Mouse (Mus musculus): ENCODE measurements around the gene Grin2b. TPM values are rescaled to one million over a fixed set of nuclear protein-coding genes. Genes with fewer than 3 reads are reported as not detected.

Gene Grin2b
- polyA plus RNA-seq, 1 experiment from 2014 or later, result 50.7 TPM

GRCm38 (mm10) chr6:135951666-135952065 is 221.6 kb downstream of the Grin2b start:
- no peak for DNase-seq (ENCODE audit: low spot score)
- no peaks in the 10 kb centered on the region for H3K27me3 ChIP-seq (ENCODE audit: control insufficient read depth, insufficient read depth, low read length)
- no peaks in the 10 kb centered on the region for H3K36me3 ChIP-seq (replicated peaks; ENCODE audit: control insufficient read depth, insufficient read depth)
- no peak overlapping the region for H3K27ac ChIP-seq
- WGBS, result 81% methylated on average over 5 of the region's 5 CpGs
- H3K9me3 ChIP-seq (ENCODE audit: control insufficient read depth, low read length), result no peaks in the 10 kb centered on the region
- H3K9ac ChIP-seq, result no peak overlapping the region
- no peaks in the 10 kb centered on the region for H3K4me1 ChIP-seq (replicated peaks; ENCODE audit: control insufficient read depth, insufficient read depth, low read length)
- H3K4me3 ChIP-seq (replicated peaks; ENCODE audit: low read length), result no peak overlapping the region
- ATAC-seq (ENCODE audit: low FRiP score), result no peak
- no peak overlapping the region for H3K4me2 ChIP-seq (replicated peaks)

- no peak for ATAC-seq (ENCODE audit: low FRiP score)
- no peaks in the 10 kb centered on the region for H3K36me3 ChIP-seq (replicated peaks; ENCODE audit: control insufficient read depth, insufficient read depth)
- 87% methylated on average over 5 of the region's 5 CpGs for WGBS
Observed at GRCm38 (mm10) chr6:135945511-135945910, 227.8 kb downstream of the Grin2b start.

GRCm38 (mm10) chr6:135944358-135944757 is 229.0 kb downstream of the Grin2b start:
- Histone ChIP-seq H3K4me2 (replicated peaks) (no peak overlapping the region), H3K9me3 (ENCODE audit: control insufficient read depth, low read length) (no peaks in the 10 kb centered on the region), H3K27me3 (ENCODE audit: control insufficient read depth, insufficient read depth, low read length) (no peaks in the 10 kb centered on the region), H3K4me1 (replicated peaks; ENCODE audit: control insufficient read depth, insufficient read depth, low read length) (peaks cover 5% of the 10 kb centered on the region), H3K27ac (no peak overlapping the region), H3K4me3 (replicated peaks; ENCODE audit: low read length) (no peak overlapping the region), H3K36me3 (replicated peaks; ENCODE audit: control insufficient read depth, insufficient read depth) (no peaks in the 10 kb centered on the region), H3K9ac (no peak overlapping the region)
- ATAC-seq (ENCODE audit: low FRiP score) (no peak), DNase-seq (ENCODE audit: low spot score) (no peak)
- WGBS, result 89% methylated on average over 5 of the region's 5 CpGs

More at GRCm38 (mm10) chr6:135945511-135945910, 227.8 kb downstream of the Grin2b start:
- Histone ChIP-seq H3K27ac (no peak overlapping the region), H3K9ac (no peak overlapping the region), H3K4me1 (replicated peaks; ENCODE audit: control insufficient read depth, insufficient read depth, low read length) (peaks cover 5% of the 10 kb centered on the region), H3K9me3 (ENCODE audit: control insufficient read depth, low read length) (no peaks in the 10 kb centered on the region), H3K4me2 (replicated peaks) (no peak overlapping the region), H3K27me3 (ENCODE audit: control insufficient read depth, insufficient read depth, low read length) (no peaks in the 10 kb centered on the region), H3K4me3 (replicated peaks; ENCODE audit: low read length) (no peak overlapping the region)
- DNase-seq (ENCODE audit: low spot score), result no peak

GRCm38 (mm10) chr6:135943121-135943617 is 230.1 kb downstream of the Grin2b start:
- Histone ChIP-seq H3K27me3 (ENCODE audit: control insufficient read depth, insufficient read depth, low read length) (no peaks in the 10 kb centered on the region), H3K4me3 (replicated peaks; ENCODE audit: low read length) (no peak overlapping the region), H3K27ac (no peak overlapping the region), H3K4me1 (replicated peaks; ENCODE audit: control insufficient read depth, insufficient read depth, low read length) (peaks cover 5% of the 10 kb centered on the region), H3K9me3 (ENCODE audit: control insufficient read depth, low read length) (no peaks in the 10 kb centered on the region), H3K4me2 (replicated peaks) (no peak overlapping the region), H3K9ac (no peak overlapping the region), H3K36me3 (replicated peaks; ENCODE audit: control insufficient read depth, insufficient read depth) (no peaks in the 10 kb centered on the region)
- ATAC-seq (ENCODE audit: low FRiP score), result no peak
- DNase-seq (ENCODE audit: low spot score), result no peak
- WGBS, result 51% methylated on average over 6 of the region's 6 CpGs

- 88% methylated on average over 3 of the region's 3 CpGs for WGBS
- DNase-seq (ENCODE audit: low spot score) (no peak), ATAC-seq (ENCODE audit: low FRiP score) (no peak)
- Histone ChIP-seq H3K27me3 (ENCODE audit: control insufficient read depth, insufficient read depth, low read length) (no peaks in the 10 kb centered on the region), H3K4me3 (replicated peaks; ENCODE audit: low read length) (no peak overlapping the region), H3K4me2 (replicated peaks) (no peak overlapping the region), H3K9me3 (ENCODE audit: control insufficient read depth, low read length) (no peaks in the 10 kb centered on the region), H3K27ac (no peak overlapping the region), H3K36me3 (replicated peaks; ENCODE audit: control insufficient read depth, insufficient read depth) (no peaks in the 10 kb centered on the region), H3K4me1 (replicated peaks; ENCODE audit: control insufficient read depth, insufficient read depth, low read length) (no peaks in the 10 kb centered on the region), H3K9ac (no peak overlapping the region)
Observed at GRCm38 (mm10) chr6:135932924-135933323, 240.4 kb downstream of the Grin2b start.

GRCm38 (mm10) chr6:135932400-135932920 is 240.9 kb downstream of the Grin2b start:
- 69% methylated on average over 6 of the region's 6 CpGs for WGBS
- Histone ChIP-seq H3K27ac (no peak overlapping the region), H3K4me1 (replicated peaks; ENCODE audit: control insufficient read depth, insufficient read depth, low read length) (no peaks in the 10 kb centered on the region), H3K9me3 (ENCODE audit: control insufficient read depth, low read length) (no peaks in the 10 kb centered on the region), H3K9ac (no peak overlapping the region), H3K27me3 (ENCODE audit: control insufficient read depth, insufficient read depth, low read length) (no peaks in the 10 kb centered on the region), H3K4me2 (replicated peaks) (no peak overlapping the region), H3K4me3 (replicated peaks; ENCODE audit: low read length) (no peak overlapping the region), H3K36me3 (replicated peaks; ENCODE audit: control insufficient read depth, insufficient read depth) (no peaks in the 10 kb centered on the region)
- DNase-seq (ENCODE audit: low spot score) (no peak), ATAC-seq (ENCODE audit: low FRiP score) (no peak)

GRCm38 (mm10) chr6:135917676-135918075 is 255.6 kb downstream of the Grin2b start:
- ATAC-seq (ENCODE audit: low FRiP score) (no peak), DNase-seq (ENCODE audit: low spot score) (no peak)
- Histone ChIP-seq H3K4me2 (replicated peaks) (no peak overlapping the region), H3K27me3 (ENCODE audit: control insufficient read depth, insufficient read depth, low read length) (no peaks in the 10 kb centered on the region), H3K27ac (no peak overlapping the region), H3K9me3 (ENCODE audit: control insufficient read depth, low read length) (no peaks in the 10 kb centered on the region), H3K9ac (no peak overlapping the region), H3K36me3 (replicated peaks; ENCODE audit: control insufficient read depth, insufficient read depth) (peaks cover 6% of the 10 kb centered on the region), H3K4me1 (replicated peaks; ENCODE audit: control insufficient read depth, insufficient read depth, low read length) (0 out of 2 replicates have a peak, but pooled peaks cover 9% of the 10 kb centered on the region), H3K4me3 (replicated peaks; ENCODE audit: low read length) (no peak overlapping the region)

GRCm38 (mm10) chr6:135914608-135915007 is 258.7 kb downstream of the Grin2b start:
- H3K4me1 ChIP-seq (replicated peaks; ENCODE audit: control insufficient read depth, insufficient read depth, low read length), result 0 out of 2 replicates have a peak, but pooled peaks cover 9% of the 10 kb centered on the region
- DNase-seq (ENCODE audit: low spot score) (no peak), ATAC-seq (ENCODE audit: low FRiP score) (no peak)

GRCm38 (mm10) chr6:135912114-135912513 is 261.2 kb downstream of the Grin2b start:
- Histone ChIP-seq H3K36me3 (replicated peaks; ENCODE audit: control insufficient read depth, insufficient read depth) (no peaks in the 10 kb centered on the region), H3K9ac (no peak overlapping the region), H3K4me1 (replicated peaks; ENCODE audit: control insufficient read depth, insufficient read depth, low read length) (peaks cover 11% of the 10 kb centered on the region; the same call in 1 of the 2 replicates), H3K27me3 (ENCODE audit: control insufficient read depth, insufficient read depth, low read length) (no peaks in the 10 kb centered on the region), H3K27ac (no peak overlapping the region), H3K4me2 (replicated peaks) (no peak overlapping the region), H3K4me3 (replicated peaks; ENCODE audit: low read length) (no peak overlapping the region), H3K9me3 (ENCODE audit: control insufficient read depth, low read length) (no peaks in the 10 kb centered on the region)
- 49% methylated on average over 3 of the region's 3 CpGs for WGBS
- DNase-seq (ENCODE audit: low spot score) (no peak), ATAC-seq (ENCODE audit: low FRiP score) (no peak)

More at GRCm38 (mm10) chr6:135914608-135915007, 258.7 kb downstream of the Grin2b start:
- Histone ChIP-seq H3K9ac (no peak overlapping the region), H3K27me3 (ENCODE audit: control insufficient read depth, insufficient read depth, low read length) (no peaks in the 10 kb centered on the region), H3K4me2 (replicated peaks) (no peak overlapping the region), H3K36me3 (replicated peaks; ENCODE audit: control insufficient read depth, insufficient read depth) (no peaks in the 10 kb centered on the region), H3K27ac (no peak overlapping the region), H3K9me3 (ENCODE audit: control insufficient read depth, low read length) (no peaks in the 10 kb centered on the region), H3K4me3 (replicated peaks; ENCODE audit: low read length) (no peak overlapping the region)
- WGBS, result 93% methylated on average over 5 of the region's 5 CpGs

- no peak overlapping the region for H3K4me3 ChIP-seq (replicated peaks; ENCODE audit: low read length)
- H3K9me3 ChIP-seq (ENCODE audit: control insufficient read depth, low read length), result no peaks in the 10 kb centered on the region
- DNase-seq (ENCODE audit: low spot score) (no peak), ATAC-seq (ENCODE audit: low FRiP score) (no peak)
- H3K36me3 ChIP-seq (replicated peaks; ENCODE audit: control insufficient read depth, insufficient read depth), result no peaks in the 10 kb centered on the region
- no peak overlapping the region for H3K4me2 ChIP-seq (replicated peaks)
- no peak overlapping the region for H3K9ac ChIP-seq
- 64% methylated on average over 6 of the region's 6 CpGs for WGBS
- H3K4me1 ChIP-seq (replicated peaks; ENCODE audit: control insufficient read depth, insufficient read depth, low read length), result peaks cover 12% of the 10 kb centered on the region; the same call in 1 of the 2 replicates
- H3K27me3 ChIP-seq (ENCODE audit: control insufficient read depth, insufficient read depth, low read length), result no peaks in the 10 kb centered on the region
- H3K27ac ChIP-seq, result no peak overlapping the region
Observed at GRCm38 (mm10) chr6:135911131-135911530, 262.2 kb downstream of the Grin2b start.

All from hindbrain, embryonic 14.5 days (tissue).